Mouse (Mus musculus): ENCODE results near the gene Jmjd4.

The Jmjd4 gene

GRCm38 (mm10) chr11:59449741-59450229 is at the start of gene Jmjd4:
Jmjd4 (plus strand) TSS chr11:59450045.
- DNase-seq (ENCODE audit: inconsistent ontology term) = peak; percentile 95

- no peak for DNase-seq (ENCODE audit: inconsistent ontology term)
Measured at GRCm38 (mm10) chr11:59400876-59401275, 49.0 kb upstream of the Jmjd4 start.

GRCm38 (mm10) chr11:59405761-59406160 is 44.1 kb upstream of the Jmjd4 start:
- no peak for DNase-seq (ENCODE audit: inconsistent ontology term)

GRCm38 (mm10) chr11:59410851-59411250 is 39.0 kb upstream of the Jmjd4 start:
- no peak for DNase-seq (ENCODE audit: inconsistent ontology term)

GRCm38 (mm10) chr11:59412058-59412457 is 37.8 kb upstream of the Jmjd4 start:
- DNase-seq (ENCODE audit: inconsistent ontology term) = peak; percentile 92

GRCm38 (mm10) chr11:59412999-59413863 is 36.6 kb upstream of the Jmjd4 start:
- DNase-seq (ENCODE audit: inconsistent ontology term) = no peak

- DNase-seq (ENCODE audit: inconsistent ontology term) = no peak
Measured at GRCm38 (mm10) chr11:59418708-59419107, 31.1 kb upstream of the Jmjd4 start.

- DNase-seq (ENCODE audit: inconsistent ontology term) = no peak
Measured at GRCm38 (mm10) chr11:59421436-59421835, 28.4 kb upstream of the Jmjd4 start.

- DNase-seq (ENCODE audit: inconsistent ontology term) = peak; percentile 50
Measured at GRCm38 (mm10) chr11:59421967-59422366, 27.9 kb upstream of the Jmjd4 start.

GRCm38 (mm10) chr11:59423010-59423588 is 26.7 kb upstream of the Jmjd4 start:
- DNase-seq (ENCODE audit: inconsistent ontology term) = peak; percentile 68

- no peak for DNase-seq (ENCODE audit: inconsistent ontology term)
Measured at GRCm38 (mm10) chr11:59425671-59426101, 24.2 kb upstream of the Jmjd4 start.

- no peak for DNase-seq (ENCODE audit: inconsistent ontology term)
Measured at GRCm38 (mm10) chr11:59428057-59428660, 21.7 kb upstream of the Jmjd4 start.

- no peak for DNase-seq (ENCODE audit: inconsistent ontology term)
Measured at GRCm38 (mm10) chr11:59429959-59430358, 19.9 kb upstream of the Jmjd4 start.

- peak; percentile 69 for DNase-seq (ENCODE audit: inconsistent ontology term)
Measured at GRCm38 (mm10) chr11:59432261-59432660, 17.6 kb upstream of the Jmjd4 start.

- DNase-seq (ENCODE audit: inconsistent ontology term) = no peak
Measured at GRCm38 (mm10) chr11:59437954-59438353, 11.9 kb upstream of the Jmjd4 start.

GRCm38 (mm10) chr11:59443102-59443501 is 6.7 kb upstream of the Jmjd4 start:
- no peak for DNase-seq (ENCODE audit: inconsistent ontology term)

- DNase-seq (ENCODE audit: inconsistent ontology term) = no peak
Measured at GRCm38 (mm10) chr11:59450230-59450771, 456 bp downstream of the Jmjd4 start.

- no peak for DNase-seq (ENCODE audit: inconsistent ontology term)
Measured at GRCm38 (mm10) chr11:59451086-59451485, 1.2 kb downstream of the Jmjd4 start, which contains the start of gene Snap47. Snap47 (minus strand) TSS chr11:59451186.

- DNase-seq (ENCODE audit: inconsistent ontology term) = no peak
Measured at GRCm38 (mm10) chr11:59456346-59456745, 6.5 kb downstream of the Jmjd4 start.

GRCm38 (mm10) chr11:59456891-59457290 is 7.0 kb downstream of the Jmjd4 start:
- DNase-seq (ENCODE audit: inconsistent ontology term) = no peak

- peak; percentile 99 for DNase-seq (ENCODE audit: inconsistent ontology term)
Measured at GRCm38 (mm10) chr11:59458973-59459372, 9.1 kb downstream of the Jmjd4 start.

- no peak for DNase-seq (ENCODE audit: inconsistent ontology term)
Measured at GRCm38 (mm10) chr11:59460459-59460858, 10.6 kb downstream of the Jmjd4 start.
